Comparison of ENCODE assay signal across 1 mouse cellular context in the genomic region with DNA sequence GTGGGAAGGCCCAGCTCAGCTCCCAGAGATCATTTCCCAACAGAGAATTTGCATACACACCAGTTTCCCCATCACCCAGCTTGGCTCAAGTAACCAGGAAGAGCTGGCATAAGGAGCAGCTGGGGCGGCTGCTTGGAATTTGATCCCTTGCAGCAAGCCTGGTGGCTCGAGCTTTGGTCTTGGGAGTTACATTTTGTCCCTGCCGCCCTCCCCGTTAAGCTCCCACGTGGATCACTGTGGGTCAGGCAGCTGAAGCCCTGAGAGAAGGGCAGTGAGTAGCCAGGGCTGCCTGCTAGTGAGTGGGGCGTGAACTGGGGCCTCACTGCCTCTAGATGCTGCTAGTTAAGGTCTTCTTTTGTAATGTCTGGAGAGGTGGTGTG.
TF ChIP-seq lines count a peak whose summit lies in the region.

No protein-coding gene starts in this region.

TF ChIP-seq in CH12.LX, 34 proteins besides CTCF, POLR2A, EP300 and RAD21:
- no peak for TF ChIP-seq TCF12 (IDR thresholded peaks at IDR 0.05; ENCODE audit: low read depth, low read length)
- no peak for TF ChIP-seq HCFC1 (IDR thresholded peaks at IDR 0.05; ENCODE audit: low read depth, low read length)
- no peak for TF ChIP-seq MYC (IDR thresholded peaks at IDR 0.05; ENCODE audit: low read depth, low read length)
